Mouse (Mus musculus) hindbrain, embryonic 11.5 days (tissue): ENCODE data around the gene Boc. TPM values are rescaled to one million over a fixed set of nuclear protein-coding genes. Genes with fewer than 3 reads are reported as not detected.

Experiments
- ATAC-seq: fragments of 200-750 bp; cut with Nextera tagmentation; 2 replicates; pipeline ENCODE4 v1.8.0; 2017; ENCODE audit warnings: mild to moderate bottlenecking, moderate TSS enrichment, moderate library complexity; ENCODE audit not compliant: low FRiP score
- DNase-seq: peaks from one replicate; pipeline ENCODE4 v3.0.0-alpha.2; 2015; ENCODE audit warnings: low spot score
- H3K27ac ChIP-seq: fragments of 300-500 bp; sonication (generic); 2 replicates; pipeline ENCODE4 v1.5.1; 2014; ENCODE audit warnings: mild to moderate bottlenecking, low read depth, low read length
- H3K27me3 ChIP-seq: fragments of 300-500 bp; sonication (generic); 2 replicates; pipeline ENCODE4 v1.6.1; 2014; ENCODE audit warnings: mild to moderate bottlenecking, low read length, moderate library complexity, mixed read lengths; ENCODE audit not compliant: control insufficient read depth, insufficient read depth
- H3K36me3 ChIP-seq: fragments of 300-500 bp; sonication (generic); 2 replicates; pipeline ENCODE4 v1.6.1; 2014; ENCODE audit warnings: mild to moderate bottlenecking, low read length, moderate library complexity, mixed read lengths; ENCODE audit not compliant: control insufficient read depth, insufficient read depth
- H3K4me1 ChIP-seq: fragments of 300-500 bp; sonication (generic); replicated peaks from 2 replicates; pipeline ENCODE4 v1.6.1; 2014; ENCODE audit warnings: low read length, mixed read lengths; ENCODE audit not compliant: control insufficient read depth, insufficient read depth
- H3K4me2 ChIP-seq: fragments of 300-500 bp; sonication (generic); replicated peaks from 2 replicates; pipeline ENCODE4 v1.6.1; 2014; ENCODE audit warnings: mild to moderate bottlenecking, low read depth, low read length
- H3K4me3 ChIP-seq: fragments of 300-500 bp; sonication (generic); 2 replicates; pipeline ENCODE4 v1.5.1; 2014; ENCODE audit warnings: low read depth, low read length
- H3K9ac ChIP-seq: fragments of 300-500 bp; sonication (generic); 2 replicates; pipeline ENCODE4 v1.6.1; 2014; ENCODE audit warnings: low read depth, low read length
- H3K9me3 ChIP-seq: fragments of 300-500 bp; sonication (generic); 2 replicates; pipeline ENCODE4 v1.6.1; 2016; ENCODE audit warnings: low read length; ENCODE audit not compliant: control insufficient read depth
- WGBS: fragments of 180-500 bp; shearing (Covaris S2); extraction: QIAGEN DNeasy Blood & Tissue Kit; methylation state at CpG from one replicate; pipeline ENCODE4 v1.1.7; 2014; 5-methylcytosine and 5-hydroxymethylcytosine counted together
- polyA plus RNA-seq: library from polyadenylated mRNA; unstranded; fragments of >200 nt; fragmentation: Nextera tagmentation; extraction: Ambion mirVana; gene quantifications from 2 replicates; pipeline ENCODE4 v1.2.1, GENCODE M21; 2014

Gene Boc
- polyA plus RNA-seq: 34.3 and 41.7 TPM in 2 replicates

GRCm38 (mm10) chr16:44558471-44559329 lies at the start of gene Boc:
Gene Boc (minus strand): TSS chr16:44558897.
- Histone ChIP-seq H3K4me3 (peak within 1 kb of the TSS; percentile 93), H3K36me3 (no peaks in the 10 kb centered on the region), H3K9ac (peak within 1 kb of the TSS; percentile 99), H3K9me3 (no peaks in the 10 kb centered on the region), H3K4me1 (peaks cover under 1% of the 10 kb centered on the region), H3K27ac (peak within 1 kb of the TSS; percentile 94), H3K27me3 (no peaks in the 10 kb centered on the region), H3K4me2 (peak within 1 kb of the TSS; percentile 71)
- ATAC-seq (peak; percentile 75), DNase-seq (peak; percentile 79)
- WGBS: under 1% methylated on average over 42 of the region's 46 CpGs

GRCm38 (mm10) chr16:44606643-44607042 lies 47.9 kb upstream of the Boc start:
- ATAC-seq (no peak), DNase-seq (no peak)
- Histone ChIP-seq H3K4me1 (no peaks in the 10 kb centered on the region), H3K4me3 (no peak overlapping the region), H3K27ac (no peak overlapping the region), H3K27me3 (no peaks in the 10 kb centered on the region), H3K9ac (no peak overlapping the region), H3K9me3 (no peaks in the 10 kb centered on the region), H3K36me3 (no peaks in the 10 kb centered on the region), H3K4me2 (no peak overlapping the region)
- WGBS: 82% methylated on average over 1 of the region's 1 CpGs

- ATAC-seq: no peak
- Histone ChIP-seq H3K9ac (no peak overlapping the region), H3K9me3 (no peaks in the 10 kb centered on the region), H3K4me2 (no peak overlapping the region), H3K27ac (no peak overlapping the region), H3K4me1 (no peaks in the 10 kb centered on the region), H3K4me3 (no peak overlapping the region), H3K36me3 (no peaks in the 10 kb centered on the region), H3K27me3 (no peaks in the 10 kb centered on the region)
- 76% methylated on average over 9 of the region's 9 CpGs for WGBS
- DNase-seq: no peak
Measured at GRCm38 (mm10) chr16:44604021-44604616, 45.4 kb upstream of the Boc start.

- Histone ChIP-seq H3K4me3 (no peak overlapping the region), H3K4me2 (no peak overlapping the region), H3K27ac (no peak overlapping the region), H3K4me1 (no peaks in the 10 kb centered on the region), H3K27me3 (no peaks in the 10 kb centered on the region), H3K36me3 (no peaks in the 10 kb centered on the region), H3K9me3 (no peaks in the 10 kb centered on the region), H3K9ac (no peak overlapping the region)
- WGBS: 19% methylated on average over 8 of the region's 8 CpGs
- DNase-seq: peak; percentile 20
- ATAC-seq: no peak
Measured at GRCm38 (mm10) chr16:44601999-44602794, 43.5 kb upstream of the Boc start.

- peak; percentile 24 for DNase-seq
- no peaks in the 10 kb centered on the region for H3K36me3 ChIP-seq
- WGBS: 7% methylated on average over 2 of the region's 2 CpGs
- H3K4me3 ChIP-seq: no peak overlapping the region
- H3K27me3 ChIP-seq: no peaks in the 10 kb centered on the region
- H3K4me2 ChIP-seq: no peak overlapping the region
- H3K9me3 ChIP-seq: no peaks in the 10 kb centered on the region
- H3K4me1 ChIP-seq: no peaks in the 10 kb centered on the region
- no peak overlapping the region for H3K9ac ChIP-seq
- ATAC-seq: no peak
- no peak overlapping the region for H3K27ac ChIP-seq
Measured at GRCm38 (mm10) chr16:44601182-44601581, 42.5 kb upstream of the Boc start.

- no peak overlapping the region for H3K4me3 ChIP-seq
- no peak for DNase-seq
- H3K27me3 ChIP-seq: no peaks in the 10 kb centered on the region
- H3K4me1 ChIP-seq: no peaks in the 10 kb centered on the region
- 83% methylated on average over 2 of the region's 2 CpGs for WGBS
- no peak for ATAC-seq
- no peak overlapping the region for H3K9ac ChIP-seq
- no peaks in the 10 kb centered on the region for H3K9me3 ChIP-seq
- H3K36me3 ChIP-seq: no peaks in the 10 kb centered on the region
- no peak overlapping the region for H3K4me2 ChIP-seq
- no peak overlapping the region for H3K27ac ChIP-seq
Measured at GRCm38 (mm10) chr16:44597106-44597806, 38.6 kb upstream of the Boc start.

GRCm38 (mm10) chr16:44589506-44589905 lies 30.8 kb upstream of the Boc start:
- ATAC-seq (no peak), DNase-seq (no peak)
- H3K9me3 ChIP-seq: no peaks in the 10 kb centered on the region
- no peak overlapping the region for H3K9ac ChIP-seq
- H3K4me2 ChIP-seq: no peak overlapping the region
- no peaks in the 10 kb centered on the region for H3K4me1 ChIP-seq
- no peaks in the 10 kb centered on the region for H3K36me3 ChIP-seq
- no peaks in the 10 kb centered on the region for H3K27me3 ChIP-seq
- no peak overlapping the region for H3K4me3 ChIP-seq
- no peak overlapping the region for H3K27ac ChIP-seq
- WGBS: 97% methylated on average over 1 of the region's 1 CpGs

- WGBS: 29% methylated on average over 15 of the region's 15 CpGs
- Histone ChIP-seq H3K4me2 (no peak overlapping the region), H3K27ac (no peak overlapping the region; the same call in 1 of the 2 replicates), H3K4me3 (no peak overlapping the region), H3K36me3 (no peaks in the 10 kb centered on the region), H3K9ac (no peak overlapping the region), H3K4me1 (no peaks in the 10 kb centered on the region), H3K27me3 (no peaks in the 10 kb centered on the region), H3K9me3 (no peaks in the 10 kb centered on the region)
- ATAC-seq (peak; percentile 38; the same call in 1 of the 2 replicates), DNase-seq (peak; percentile 28)
Measured at GRCm38 (mm10) chr16:44579421-44580024, 20.8 kb upstream of the Boc start.
